Mouse (Mus musculus): Measurements from ENCODE around the gene Patl1. TPM values are rescaled to one million over a fixed set of nuclear protein-coding genes. Genes with fewer than 3 reads are reported as not detected.

Gene Patl1
- 19.9 TPM for polyA plus RNA-seq (2017; shearing (Covaris generic))

DNA sequence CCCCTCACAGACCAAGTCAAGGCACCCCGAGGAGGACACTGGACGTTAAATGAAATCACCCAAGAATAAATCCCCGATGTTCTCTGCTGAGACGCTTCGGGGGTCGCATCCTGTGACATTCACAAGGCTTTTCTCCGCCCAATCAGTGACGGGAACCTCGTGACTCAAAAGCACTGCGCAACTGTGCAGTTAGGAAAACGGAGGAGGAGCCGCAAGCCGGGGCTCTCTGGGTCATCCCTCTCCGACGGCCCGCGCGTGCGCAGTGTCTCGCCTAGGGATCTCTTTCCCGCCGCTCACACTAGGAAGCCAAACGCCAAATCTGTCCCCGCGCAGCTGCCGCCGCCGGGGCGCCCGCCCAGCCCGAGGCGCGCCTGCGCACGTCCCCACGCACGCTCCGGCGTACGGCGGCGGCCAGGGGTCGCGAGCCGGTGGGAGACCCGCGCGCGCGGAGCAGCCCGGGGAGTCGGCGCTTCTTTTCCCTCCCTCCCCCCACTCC, at the start of gene Patl1:
Patl1 (plus strand) TSS at position 363 of the 496 bp plus-strand sequence.

DNA sequence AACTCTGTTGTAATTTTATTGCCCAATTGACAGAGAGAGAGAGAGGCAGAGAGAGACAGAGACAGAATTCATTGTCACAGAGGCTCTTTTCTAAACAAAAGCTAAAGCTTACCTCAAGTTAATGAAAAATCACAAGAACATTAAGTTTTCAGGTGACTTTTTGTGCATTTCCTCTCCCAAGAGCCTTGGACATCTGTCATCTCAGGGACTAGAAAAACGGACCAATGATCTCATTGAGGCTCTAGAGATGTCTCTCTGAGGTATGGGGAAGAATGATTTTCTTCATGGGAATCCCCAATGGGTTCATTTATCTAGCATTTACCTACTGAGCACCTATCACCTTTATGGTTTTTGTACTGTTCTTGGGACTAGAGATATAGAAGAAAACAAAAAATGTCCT, 37.2 kb upstream of the Patl1 start, which contains the start of gene Olfr1419:
Olfr1419 (minus strand) TSS at position 101 of the 400 bp plus-strand sequence.

DNA sequence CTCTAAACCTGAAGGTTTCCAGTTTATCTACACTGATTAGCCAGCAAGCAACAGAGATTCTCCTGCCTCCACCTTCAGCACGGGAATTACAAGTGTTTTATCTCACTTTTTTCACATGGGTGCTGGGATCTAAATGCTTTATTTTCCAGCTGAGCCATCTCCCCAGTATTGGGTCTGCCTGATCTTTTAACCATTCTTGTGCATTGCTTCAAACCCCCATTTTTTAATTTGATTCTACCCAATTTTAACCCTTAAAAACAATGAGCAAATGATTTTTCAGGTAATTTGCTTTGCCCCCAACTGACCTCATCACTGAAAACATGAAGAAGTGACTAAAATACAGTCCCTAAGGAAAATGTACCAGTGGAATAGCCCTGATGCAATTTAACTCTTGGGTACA, 25.9 kb upstream of the Patl1 start, which contains the start of gene Olfr1420:
Olfr1420 (plus strand) TSS at position 301 of the 400 bp plus-strand sequence.

DNA sequence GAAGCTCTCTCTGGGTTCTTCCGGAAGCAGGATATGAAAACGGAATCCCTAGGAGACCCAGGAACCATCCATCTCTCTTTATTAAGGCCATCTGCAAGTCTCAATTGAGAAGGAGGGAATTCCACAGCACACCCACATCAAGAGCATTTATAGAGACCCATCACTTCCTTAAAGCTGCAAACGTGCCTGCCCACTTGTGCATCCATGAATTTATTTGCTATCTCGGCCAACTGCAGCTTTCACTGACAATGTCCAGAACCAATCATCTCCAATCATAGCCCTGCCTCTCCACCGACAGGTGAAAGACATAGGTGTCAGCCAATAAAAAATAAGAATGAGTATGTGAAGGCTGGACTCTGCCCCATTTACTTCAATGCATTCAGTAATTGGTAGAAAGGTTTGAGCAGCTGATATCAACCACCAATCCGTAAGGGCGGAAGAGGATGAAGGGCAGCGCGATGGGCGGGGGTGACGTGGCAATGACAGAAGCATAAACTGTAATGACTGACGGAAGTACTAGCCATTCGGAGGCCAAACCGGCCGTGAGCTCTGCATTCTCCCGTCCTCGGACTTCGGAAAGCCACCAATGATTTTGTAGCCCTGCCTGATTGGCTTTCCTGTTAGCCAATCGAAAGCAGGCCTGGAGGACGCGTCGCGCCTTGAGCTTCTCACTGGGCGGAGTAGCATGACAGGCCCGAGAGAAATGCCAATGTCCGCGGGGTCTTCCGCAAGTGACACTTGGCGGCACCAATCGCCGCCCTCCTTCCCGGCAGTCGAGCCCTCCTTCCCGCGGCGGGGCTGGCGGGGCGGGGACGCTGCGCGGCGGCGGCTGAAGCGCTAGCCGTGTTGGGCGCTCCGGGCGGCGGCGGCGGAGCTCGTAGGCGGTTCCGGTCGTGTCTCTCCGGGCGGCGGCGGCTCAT, 53.1 kb downstream of the Patl1 start, which contains the start of gene Osbp:
Osbp (plus strand) TSS at position 919 of the 920 bp plus-strand sequence.

Other genes with a start within 250 kb of the Patl1 start
- 0.53 TPM for gene Oosp1, start 221.2 kb upstream of the Patl1 start, polyA plus RNA-seq (2017; shearing (Covaris generic))
- not detected for gene Oosp3, start 215.3 kb upstream of the Patl1 start, polyA plus RNA-seq (2017; shearing (Covaris generic))
- not detected for gene Gif, start 164.8 kb upstream of the Patl1 start, polyA plus RNA-seq (2017; shearing (Covaris generic))
- gene Mrpl16, start 142.0 kb upstream of the Patl1 start, polyA plus RNA-seq (2017; shearing (Covaris generic)), result 50.3 TPM
- 2.5 TPM for gene Stx3, start 93.0 kb upstream of the Patl1 start, polyA plus RNA-seq (2017; shearing (Covaris generic))
- not detected for gene Olfr1417, start 73.2 kb upstream of the Patl1 start, polyA plus RNA-seq (2017; shearing (Covaris generic))
- gene Olfr1418, start 51.3 kb upstream of the Patl1 start, polyA plus RNA-seq (2017; shearing (Covaris generic)), result not detected
- gene Olfr1419, start 37.3 kb upstream of the Patl1 start, polyA plus RNA-seq (2017; shearing (Covaris generic)), result not detected
- gene Olfr1420, start 25.8 kb upstream of the Patl1 start, polyA plus RNA-seq (2017; shearing (Covaris generic)), result not detected
- 3.4 TPM for gene Osbp, start 53.5 kb downstream of the Patl1 start, polyA plus RNA-seq (2017; shearing (Covaris generic))
- gene Olfr1423, start 128.9 kb downstream of the Patl1 start, polyA plus RNA-seq (2017; shearing (Covaris generic)), result not detected
- gene Olfr1424, start 150.3 kb downstream of the Patl1 start, polyA plus RNA-seq (2017; shearing (Covaris generic)), result not detected
- gene Olfr1425, start 165.3 kb downstream of the Patl1 start, polyA plus RNA-seq (2017; shearing (Covaris generic)), result not detected
- not detected for gene Olfr1426, start 179.6 kb downstream of the Patl1 start, polyA plus RNA-seq (2017; shearing (Covaris generic))
- gene Olfr1427, start 190.9 kb downstream of the Patl1 start, polyA plus RNA-seq (2017; shearing (Covaris generic)), result not detected
- not detected for gene Olfr1428, start 203.5 kb downstream of the Patl1 start, polyA plus RNA-seq (2017; shearing (Covaris generic))
- not detected for gene Olfr76, start 210.8 kb downstream of the Patl1 start, polyA plus RNA-seq (2017; shearing (Covaris generic))

All from CD4-positive, CD25-positive, alpha-beta regulatory T cell, adult 9 weeks (primary cell).